Mouse (Mus musculus) olfactory bulb, adult 2 months (tissue): Measurements from ENCODE around the gene Abt1.

Experiments
- CTCF ChIP-seq: fragments of 200-500 bp; IDR thresholded peaks from 2 replicates; pipeline ENCODE4 v1.5.1; 2012; ENCODE audit warnings: low read depth, mild to moderate bottlenecking, low read length, moderate library complexity; ENCODE audit not compliant: insufficient read depth
- POLR2A ChIP-seq: fragments of 200-500 bp; IDR thresholded peaks from 2 replicates; pipeline ENCODE4 v1.6.1; 2012; ENCODE audit warnings: mild to moderate bottlenecking, low read depth, low read length, moderate library complexity; ENCODE audit not compliant: insufficient read depth

DNA sequence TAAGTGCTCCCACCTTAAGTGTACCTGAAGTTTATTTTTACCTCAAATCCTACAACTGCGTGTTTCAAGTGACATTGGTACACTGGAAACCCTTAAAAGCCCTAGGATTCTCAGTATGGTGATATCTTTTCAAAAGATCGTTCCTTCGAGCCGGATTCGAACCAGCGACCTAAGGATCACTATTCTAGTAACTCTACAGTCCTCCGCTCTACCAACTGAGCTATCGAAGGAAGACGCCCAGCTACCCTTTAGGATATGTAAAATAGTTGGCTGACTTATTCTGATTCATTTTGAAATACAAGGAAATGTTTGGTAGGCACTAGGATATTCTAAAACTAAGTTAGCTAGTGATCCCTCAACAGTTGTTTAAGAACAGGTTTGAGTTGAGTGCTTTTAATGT lies 1.8 kb upstream of the Abt1 start:
- TF ChIP-seq CTCF (no peak), POLR2A (no peak)
